Mouse (Mus musculus): ENCODE measurements around the gene Mast4.

GRCm38 (mm10) chr13:103176871-103177270, 157.4 kb downstream of the Mast4 start:
- TF ChIP-seq CTCF (IDR thresholded peaks at IDR 0.05; ENCODE audit: borderline replicate concordance, control insufficient read depth, extremely low read depth, insufficient read depth, low read length, poor library complexity) (no peak), POLR2A (IDR thresholded peaks at IDR 0.05; ENCODE audit: control insufficient read depth, extremely low read depth, insufficient read depth, low read length, poor library complexity) (no peak)

Data from thymus, adult 2 months (tissue).